Mouse (Mus musculus) kidney, postnatal 0 days (tissue): Measurements from ENCODE around the gene Stim1. TPM values are rescaled to one million over a fixed set of nuclear protein-coding genes. Genes with fewer than 3 reads are reported as not detected.
A peak's percentile ranks its signal among the peaks of the same experiment; 100 is the strongest.
"Not testable (repeated sequence)": the region's sequence is repeated elsewhere in the genome, so short reads cannot be mapped to it uniquely, and the experiment has no call there.

Source experiments
- ATAC-seq: fragments of 200-750 bp; cut with Nextera tagmentation; replicated peaks from 2 replicates; pipeline ENCODE4 v1.8.0; 2017; ENCODE audit warnings: low read depth, moderate number of reproducible peaks, moderate TSS enrichment, moderate library complexity; ENCODE audit not compliant: low FRiP score
- DNase-seq: peaks from one replicate; pipeline ENCODE4 v3.0.0-alpha.2; 2016; ENCODE audit warnings: low spot score
- H3K27ac ChIP-seq: fragments of 300-500 bp; sonication (generic); 2 replicates; pipeline ENCODE4 v1.5.1; 2014; ENCODE audit warnings: mild to moderate bottlenecking
- H3K27me3 ChIP-seq: fragments of 300-500 bp; sonication (generic); 2 replicates; pipeline ENCODE4 v1.6.1; 2014; ENCODE audit warnings: low read length, mixed read lengths; ENCODE audit not compliant: insufficient read depth
- H3K36me3 ChIP-seq: fragments of 300-500 bp; sonication (generic); 2 replicates; pipeline ENCODE4 v1.6.1; 2014; ENCODE audit warnings: low read length, mixed read lengths; ENCODE audit not compliant: insufficient read depth
- H3K4me1 ChIP-seq: fragments of 300-500 bp; sonication (generic); replicated peaks from 2 replicates; pipeline ENCODE4 v1.6.1; 2014; ENCODE audit warnings: antibody characterized with exemption, low read length, mixed read lengths; ENCODE audit not compliant: insufficient read depth
- H3K4me2 ChIP-seq: fragments of 300-500 bp; sonication (generic); 2 replicates; pipeline ENCODE4 v1.6.1; 2014; ENCODE audit warnings: mild to moderate bottlenecking, low read length, moderate library complexity, mixed read lengths
- H3K4me3 ChIP-seq: fragments of 300-500 bp; sonication (generic); replicated peaks from 2 replicates; pipeline ENCODE4 v1.5.1; 2014; ENCODE audit warnings: low read depth, low read length
- H3K9ac ChIP-seq: fragments of 300-500 bp; sonication (generic); 2 replicates; pipeline ENCODE4 v1.6.1; 2014; ENCODE audit warnings: low read depth, low read length
- H3K9me3 ChIP-seq: fragments of 300-500 bp; sonication (generic); replicated peaks from 2 replicates; pipeline ENCODE4 v1.6.1; 2016; ENCODE audit warnings: low read length, inconsistent platforms, mixed read lengths
- CTCF ChIP-seq: IDR thresholded peaks from 2 replicates; pipeline ENCODE4 v1.5.1; 2016; ENCODE audit warnings: antibody characterized with exemption, low read depth, mild to moderate bottlenecking, moderate library complexity
- WGBS: fragments of 180-500 bp; shearing (Covaris S2); extraction: QIAGEN DNeasy Blood & Tissue Kit; methylation state at CpG from one replicate; pipeline ENCODE4 v1.1.7; 2014; 5-methylcytosine and 5-hydroxymethylcytosine counted together
- polyA plus RNA-seq: library from polyadenylated mRNA; unstranded; fragments of >200 nt; fragmentation: Nextera tagmentation; extraction: Ambion mirVana; gene quantifications from 2 replicates; pipeline ENCODE4 v1.2.1, GENCODE M21; 2015

Stim1 gene
- polyA plus RNA-seq, 1 experiment from 2014 or later = 9.7 TPM

GRCm38 (mm10) chr7:102399180-102399731 is 131.7 kb downstream of the Stim1 start:
- no peak for DNase-seq
- TF ChIP-seq CTCF = no peak
- H3K9ac ChIP-seq = no peak overlapping the region
- ATAC-seq = no peak
- no peaks in the 10 kb centered on the region for H3K36me3 ChIP-seq
- no peak overlapping the region for H3K4me3 ChIP-seq
- no peaks in the 10 kb centered on the region for H3K4me1 ChIP-seq
- H3K27ac ChIP-seq = no peak overlapping the region
- H3K27me3 ChIP-seq = no peaks in the 10 kb centered on the region
- H3K9me3 ChIP-seq = no peaks in the 10 kb centered on the region
- H3K4me2 ChIP-seq = no peak overlapping the region
- 83% methylated on average over 3 of the region's 3 CpGs for WGBS

GRCm38 (mm10) chr7:102404118-102404517 is 136.5 kb downstream of the Stim1 start:
- H3K9ac ChIP-seq = no peak overlapping the region
- ATAC-seq = no peak
- no peaks in the 10 kb centered on the region for H3K27me3 ChIP-seq
- no peak overlapping the region for H3K27ac ChIP-seq
- no peaks in the 10 kb centered on the region for H3K4me1 ChIP-seq
- no peaks in the 10 kb centered on the region for H3K9me3 ChIP-seq
- H3K4me3 ChIP-seq = no peak overlapping the region
- TF ChIP-seq CTCF = no peak
- no peak for DNase-seq
- WGBS = 93% methylated on average over 2 of the region's 2 CpGs
- no peak overlapping the region for H3K4me2 ChIP-seq
- no peaks in the 10 kb centered on the region for H3K36me3 ChIP-seq

GRCm38 (mm10) chr7:102407440-102407839 is 139.8 kb downstream of the Stim1 start:
- Histone ChIP-seq H3K4me3 (no peak overlapping the region), H3K27ac (no peak overlapping the region), H3K27me3 (no peaks in the 10 kb centered on the region), H3K4me2 (no peak overlapping the region), H3K4me1 (no peaks in the 10 kb centered on the region), H3K36me3 (0 out of 2 replicates have a peak, but pooled peaks cover 2% of the 10 kb centered on the region), H3K9ac (no peak overlapping the region), H3K9me3 (no peaks in the 10 kb centered on the region)
- DNase-seq (no peak), ATAC-seq (no peak)
- TF ChIP-seq CTCF = no peak

- WGBS = 92% methylated on average over 9 of the region's 9 CpGs
These were observed 147.7 kb downstream of the Stim1 start for GRCm38 (mm10) chr7:102415272-102415671.

GRCm38 (mm10) chr7:102415841-102416240 is 148.2 kb downstream of the Stim1 start:
- H3K27me3 ChIP-seq = no peaks in the 10 kb centered on the region
- WGBS = 53% methylated on average over 6 of the region's 6 CpGs
- H3K36me3 ChIP-seq = 0 out of 2 replicates have a peak, but pooled peaks cover 2% of the 10 kb centered on the region
- H3K9me3 ChIP-seq = no peaks in the 10 kb centered on the region
- no peak for TF ChIP-seq CTCF
- no peak for ATAC-seq
- no peak overlapping the region for H3K9ac ChIP-seq
- no peak overlapping the region for H3K27ac ChIP-seq
- no peak overlapping the region for H3K4me2 ChIP-seq
- no peak overlapping the region for H3K4me3 ChIP-seq
- no peaks in the 10 kb centered on the region for H3K4me1 ChIP-seq
- no peak for DNase-seq

More at GRCm38 (mm10) chr7:102415272-102415671, 147.7 kb downstream of the Stim1 start:
- H3K36me3 ChIP-seq, H3K27ac ChIP-seq, H3K4me1 ChIP-seq, H3K4me2 ChIP-seq, H3K27me3 ChIP-seq, H3K9ac ChIP-seq, ATAC-seq, DNase-seq, H3K4me3 ChIP-seq, H3K9me3 ChIP-seq: not testable (repeated sequence)

- 5% methylated on average over 4 of the region's 4 CpGs for WGBS
These were observed 149.8 kb downstream of the Stim1 start for GRCm38 (mm10) chr7:102417398-102417797.

GRCm38 (mm10) chr7:102422036-102422435 is 154.4 kb downstream of the Stim1 start:
- 98% methylated on average over 2 of the region's 2 CpGs for WGBS
- Histone ChIP-seq H3K27ac (no peak overlapping the region), H3K36me3 (no peaks in the 10 kb centered on the region), H3K4me3 (no peak overlapping the region), H3K4me2 (no peak overlapping the region), H3K4me1 (no peaks in the 10 kb centered on the region), H3K9me3 (no peaks in the 10 kb centered on the region), H3K9ac (no peak overlapping the region), H3K27me3 (no peaks in the 10 kb centered on the region)
- TF ChIP-seq CTCF = no peak
- DNase-seq (no peak), ATAC-seq (no peak)

More at GRCm38 (mm10) chr7:102417398-102417797, 149.8 kb downstream of the Stim1 start:
- peak; percentile 94 for DNase-seq
- no peak overlapping the region for H3K4me3 ChIP-seq
- H3K4me2 ChIP-seq = no peak overlapping the region
- H3K27me3 ChIP-seq = no peaks in the 10 kb centered on the region
- H3K9ac ChIP-seq = no peak overlapping the region
- no peaks in the 10 kb centered on the region for H3K4me1 ChIP-seq
- H3K9me3 ChIP-seq = no peaks in the 10 kb centered on the region
- no peaks in the 10 kb centered on the region for H3K36me3 ChIP-seq
- ATAC-seq = peak; percentile 54; the same call in 1 of the 2 replicates
- peak; percentile 95 for TF ChIP-seq CTCF
- H3K27ac ChIP-seq = no peak overlapping the region
